Mouse (Mus musculus) erythroblast, embryonic 14.5 days (primary cell): ENCODE results near the gene C1galt1.

Experiments used
- GATA1 ChIP-seq: IDR thresholded peaks from 2 replicates; pipeline ENCODE4 v1.6.1; 2012; ENCODE audit warnings: low read length, inconsistent platforms, mixed read lengths
- TAL1 ChIP-seq: IDR thresholded peaks from 3 replicates; pipeline ENCODE4 v1.6.1; 2012; ENCODE audit warnings: low read length, inconsistent platforms, mixed read lengths

DNA sequence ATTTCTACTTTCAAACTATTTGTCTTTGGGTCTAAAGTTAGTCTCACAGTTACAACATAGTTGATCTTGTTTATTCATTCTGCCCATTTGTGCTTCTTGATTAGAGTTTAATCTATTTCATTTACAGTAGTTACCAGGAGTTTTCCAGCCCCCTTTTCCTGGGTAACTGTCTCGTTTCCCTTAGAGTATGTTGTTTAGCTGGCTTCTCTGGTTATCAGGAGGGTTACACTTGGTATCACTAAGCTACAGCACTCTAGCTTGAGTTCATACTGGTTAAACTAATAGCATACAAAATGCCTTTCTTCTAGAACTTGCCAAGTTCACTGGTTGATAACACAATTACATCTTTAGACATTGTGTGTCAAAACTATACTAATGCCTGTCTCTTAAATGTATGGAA lies 8.3 kb downstream of the C1galt1 start:
- no peak for TF ChIP-seq GATA1
- TF ChIP-seq TAL1 = no peak
